Mouse (Mus musculus) liver, postnatal 0 days (tissue): ENCODE data around the gene Aff3. TPM values are rescaled to one million over a fixed set of nuclear protein-coding genes. Genes with fewer than 3 reads are reported as not detected.

Experiments
- ATAC-seq: fragments of 200-750 bp; cut with Nextera tagmentation; 2 replicates; pipeline ENCODE4 v1.8.0; 2017; ENCODE audit warnings: mild to moderate bottlenecking, moderate library complexity
- DNase-seq: peaks from one replicate; pipeline ENCODE4 v3.0.0-alpha.2; 2016
- H3K27ac ChIP-seq: fragments of 300-500 bp; sonication (generic); 2 replicates; pipeline ENCODE4 v1.5.1; 2014; ENCODE audit warnings: antibody characterized with exemption, moderate library complexity, mild to moderate bottlenecking, low read depth
- H3K27me3 ChIP-seq: fragments of 300-500 bp; sonication (generic); 2 replicates; pipeline ENCODE4 v1.6.1; 2014; ENCODE audit warnings: low read length, control low read depth, mixed read lengths; ENCODE audit not compliant: insufficient read depth
- H3K36me3 ChIP-seq: fragments of 300-500 bp; sonication (generic); replicated peaks from 2 replicates; pipeline ENCODE4 v1.6.1; 2014; ENCODE audit warnings: mild to moderate bottlenecking, control low read depth, low read length, moderate library complexity, mixed read lengths; ENCODE audit not compliant: insufficient read depth
- H3K4me1 ChIP-seq: fragments of 300-500 bp; sonication (generic); 2 replicates; pipeline ENCODE4 v1.6.1; 2014; ENCODE audit warnings: antibody characterized with exemption, mild to moderate bottlenecking, control low read depth; ENCODE audit not compliant: insufficient read depth
- H3K4me2 ChIP-seq: fragments of 300-500 bp; sonication (generic); 2 replicates; pipeline ENCODE4 v1.6.1; 2014; ENCODE audit warnings: low read depth, mild to moderate bottlenecking, low read length, moderate library complexity, mixed read lengths
- H3K4me3 ChIP-seq: fragments of 300-500 bp; sonication (generic); 2 replicates; pipeline ENCODE4 v1.5.1; 2014; ENCODE audit warnings: low read depth, low read length
- H3K9ac ChIP-seq: fragments of 300-500 bp; sonication (generic); replicated peaks from 2 replicates; pipeline ENCODE4 v1.6.1; 2014; ENCODE audit warnings: mild to moderate bottlenecking, moderate library complexity
- H3K9me3 ChIP-seq: fragments of 300-500 bp; sonication (generic); 2 replicates; pipeline ENCODE4 v1.6.1; 2016; ENCODE audit warnings: mild to moderate bottlenecking, control low read depth, low read length, mixed read lengths
- CTCF ChIP-seq: sonication (generic); IDR thresholded peaks from 2 replicates; pipeline ENCODE4 v1.5.1; 2016; ENCODE audit warnings: antibody characterized with exemption, low read depth
- EP300 ChIP-seq: IDR thresholded peaks from 2 replicates; pipeline ENCODE4 v1.6.1; 2016; ENCODE audit warnings: antibody characterized with exemption, low read depth, mild to moderate bottlenecking
- WGBS: fragments of 180-500 bp; shearing (Covaris S2); extraction: QIAGEN DNeasy Blood & Tissue Kit; methylation state at CpG from one replicate; pipeline ENCODE4 v1.1.7; 2014; ENCODE audit not compliant: insufficient replicate concordance; 5-methylcytosine and 5-hydroxymethylcytosine counted together
- polyA plus RNA-seq: library from polyadenylated mRNA; unstranded; fragments of >200 nt; fragmentation: Nextera tagmentation; extraction: Ambion mirVana; gene quantifications from 2 replicates; pipeline ENCODE4 v1.2.1, GENCODE M21; 2015

Aff3 gene
- polyA plus RNA-seq, result 0.81 and 1.1 TPM in 2 replicates

DNA sequence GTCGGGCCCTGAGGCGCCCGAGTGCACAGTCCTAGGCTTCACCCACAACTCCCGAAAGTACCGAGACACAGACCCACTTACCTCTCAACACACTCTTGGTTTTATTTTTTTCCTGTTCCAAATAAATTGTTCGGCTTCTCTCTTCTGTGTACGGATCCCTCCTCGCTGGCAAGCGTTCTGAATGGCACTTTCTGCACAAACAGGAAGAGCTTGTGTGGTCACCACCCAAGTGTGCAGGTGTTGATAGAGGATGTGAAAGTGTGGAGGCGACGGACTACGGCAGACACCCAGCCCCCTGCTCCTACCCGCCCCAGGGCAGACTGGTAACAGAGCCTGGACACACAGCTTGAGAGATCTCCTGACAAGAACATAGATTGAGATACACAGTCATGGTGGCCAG, at the start of gene Aff3:
Gene Aff3, minus strand, starts transcription at position 179 of the 400 bp plus-strand sequence.
- peak; percentile 43 for DNase-seq
- peak within 1 kb of the TSS; percentile 26; the same call in 1 of the 2 replicates for H3K9ac ChIP-seq
- H3K36me3 ChIP-seq, result no peaks in the 10 kb centered on the region
- peak; percentile 76 for ATAC-seq
- H3K27me3 ChIP-seq, result no peaks in the 10 kb centered on the region
- peak within 1 kb of the TSS; percentile 69 for H3K27ac ChIP-seq
- no peaks in the 10 kb centered on the region for H3K9me3 ChIP-seq
- peaks cover 4% of the 10 kb centered on the region; the same call in 1 of the 2 replicates for H3K4me1 ChIP-seq
- TF ChIP-seq CTCF, result no peak
- no peak for TF ChIP-seq EP300
- H3K4me2 ChIP-seq, result peak within 1 kb of the TSS; percentile 4; the same call in 1 of the 2 replicates
- peak within 1 kb of the TSS; percentile 37 for H3K4me3 ChIP-seq
- WGBS, result 46% methylated on average over 13 of the region's 13 CpGs

DNA sequence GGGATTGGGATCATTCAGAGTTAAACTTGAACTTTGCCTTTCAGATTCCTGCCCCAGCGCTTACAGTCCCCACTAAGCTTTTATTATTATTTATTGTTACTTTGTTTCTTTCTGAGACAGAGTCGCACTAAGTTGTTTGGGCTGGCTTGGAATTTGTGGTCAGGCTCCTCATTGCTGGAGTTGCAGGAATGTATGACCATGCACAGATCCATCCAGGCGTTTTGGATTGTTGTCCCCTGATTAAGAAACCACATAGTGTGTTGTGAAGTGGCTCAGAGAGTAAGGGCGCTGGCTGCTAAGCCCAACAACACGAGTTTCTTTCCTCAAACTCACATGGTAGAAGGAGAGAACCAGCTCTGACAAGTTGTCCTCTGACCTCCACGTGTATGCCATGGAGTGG, 35.9 kb upstream of the Aff3 start:
- H3K36me3 ChIP-seq, result no peaks in the 10 kb centered on the region
- DNase-seq, result no peak
- no peak for ATAC-seq
- H3K4me3 ChIP-seq, result no peak overlapping the region
- no peaks in the 10 kb centered on the region for H3K27me3 ChIP-seq
- TF ChIP-seq EP300 (no peak), CTCF (no peak)
- H3K4me1 ChIP-seq, result no peaks in the 10 kb centered on the region
- H3K4me2 ChIP-seq, result no peak overlapping the region
- 57% methylated on average over 6 of the region's 6 CpGs for WGBS
- no peak overlapping the region for H3K27ac ChIP-seq
- H3K9me3 ChIP-seq, result no peaks in the 10 kb centered on the region
- no peak overlapping the region for H3K9ac ChIP-seq

- no peak overlapping the region for H3K9ac ChIP-seq
These were observed 34.5 kb upstream of the Aff3 start for GRCm38 (mm10) chr1:38699244-38699643.

GRCm38 (mm10) chr1:38695812-38696681, 31.3 kb upstream of the Aff3 start:
- Histone ChIP-seq H3K27me3 (no peaks in the 10 kb centered on the region), H3K36me3 (no peaks in the 10 kb centered on the region), H3K9me3 (no peaks in the 10 kb centered on the region), H3K4me2 (no peak overlapping the region), H3K4me1 (no peaks in the 10 kb centered on the region), H3K27ac (no peak overlapping the region), H3K9ac (no peak overlapping the region), H3K4me3 (no peak overlapping the region)
- TF ChIP-seq EP300 (no peak), CTCF (no peak)
- DNase-seq (no peak), ATAC-seq (no peak)
- WGBS, result 42% methylated on average over 15 of the region's 15 CpGs

More at GRCm38 (mm10) chr1:38699244-38699643, 34.5 kb upstream of the Aff3 start:
- Histone ChIP-seq H3K9me3 (no peaks in the 10 kb centered on the region), H3K36me3 (no peaks in the 10 kb centered on the region), H3K4me2 (no peak overlapping the region), H3K4me1 (no peaks in the 10 kb centered on the region), H3K27ac (no peak overlapping the region), H3K4me3 (no peak overlapping the region), H3K27me3 (no peaks in the 10 kb centered on the region)
- no peak for DNase-seq
- no peak for ATAC-seq
- 77% methylated on average over 10 of the region's 10 CpGs for WGBS
- TF ChIP-seq EP300, result no peak
- TF ChIP-seq CTCF, result no peak

GRCm38 (mm10) chr1:38695089-38695811, 30.5 kb upstream of the Aff3 start:
- Histone ChIP-seq H3K4me3 (no peak overlapping the region), H3K9me3 (no peaks in the 10 kb centered on the region), H3K36me3 (no peaks in the 10 kb centered on the region), H3K27ac (no peak overlapping the region), H3K27me3 (no peaks in the 10 kb centered on the region), H3K4me2 (no peak overlapping the region), H3K4me1 (no peaks in the 10 kb centered on the region), H3K9ac (no peak overlapping the region)
- ATAC-seq (no peak), DNase-seq (no peak)
- TF ChIP-seq CTCF (no peak), EP300 (no peak)
- 56% methylated on average over 2 of the region's 2 CpGs for WGBS

GRCm38 (mm10) chr1:38694142-38694541, 29.4 kb upstream of the Aff3 start:
- H3K4me3 ChIP-seq, result no peak overlapping the region
- H3K9me3 ChIP-seq, result no peaks in the 10 kb centered on the region
- ATAC-seq (peak; percentile 29; the same call in 1 of the 2 replicates), DNase-seq (peak; percentile 33)
- H3K4me2 ChIP-seq, result no peak overlapping the region
- no peaks in the 10 kb centered on the region for H3K27me3 ChIP-seq
- no peak for TF ChIP-seq CTCF
- TF ChIP-seq EP300, result peak; percentile 61; the same call in 1 of the 2 replicates
- no peaks in the 10 kb centered on the region for H3K36me3 ChIP-seq
- no peak overlapping the region for H3K27ac ChIP-seq
- 23% methylated on average over 5 of the region's 5 CpGs for WGBS
- H3K4me1 ChIP-seq, result no peaks in the 10 kb centered on the region
- H3K9ac ChIP-seq, result no peak overlapping the region
